Mouse (Mus musculus): Measurements from ENCODE around the gene Capza1. TPM values are rescaled to one million over a fixed set of nuclear protein-coding genes. Genes with fewer than 3 reads are reported as not detected.

Capza1 gene
- total and polyA plus RNA-seq, 3 experiments, result 60.2 to 141 (median 135) TPM

GRCm38 (mm10) chr3:104905389-104905788 lies 41.1 kb upstream of the Capza1 start:
- no peaks in the 10 kb centered on the region; a peak in 2 of 4 replicates for H3K36me3 ChIP-seq (ENCODE audit: control insufficient read depth in 1 of 2, insufficient read depth in 2 of 2, low read length in 2 of 2)
- no peak overlapping the region for H3K9ac ChIP-seq (ENCODE audit: control insufficient read depth, low read depth, low read length, poor library complexity, severe bottlenecking)
- no peak for TF ChIP-seq ZNF384 (IDR thresholded peaks at IDR 0.05; ENCODE audit: low read depth, low read length)
- no peak for TF ChIP-seq CHD2 (IDR thresholded peaks at IDR 0.05; ENCODE audit: low read length)
- TF ChIP-seq HCFC1 (IDR thresholded peaks at IDR 0.05; ENCODE audit: low read depth, low read length), result no peak
- no peak for TF ChIP-seq TAL1 (IDR thresholded peaks at IDR 0.05; ENCODE audit: low read length)
- TF ChIP-seq NRF1 (IDR thresholded peaks at IDR 0.05; ENCODE audit: insufficient read depth, low read depth, low read length, poor library complexity, severe bottlenecking), result no peak
- no peak for TF ChIP-seq TCF12 (IDR thresholded peaks at IDR 0.05; ENCODE audit: low read depth, low read length)
- TF ChIP-seq MXI1 (IDR thresholded peaks at IDR 0.05; ENCODE audit: low read depth, low read length), result no peak
- no peak for TF ChIP-seq MEF2A (IDR thresholded peaks at IDR 0.05; ENCODE audit: extremely low read depth, insufficient replicate concordance, low read depth, low read length, poor library complexity, severe bottlenecking)
- no peak for TF ChIP-seq POLR2A (IDR thresholded peaks at IDR 0.05; ENCODE audit: control insufficient read depth in 1 of 2, insufficient read depth in 1 of 2, low read depth in 1 of 2, low read length in 2 of 2, poor library complexity in 1 of 2)
- TF ChIP-seq ZMIZ1 (IDR thresholded peaks at IDR 0.05; ENCODE audit: low read depth, low read length), result no peak
- no peak for TF ChIP-seq SIN3A (IDR thresholded peaks at IDR 0.05; ENCODE audit: low read length)
- no peak for TF ChIP-seq KAT2A (conservative IDR thresholded peaks at IDR 0.05; ENCODE audit: low read depth, low read length)
- no peak for TF ChIP-seq MAZ (IDR thresholded peaks at IDR 0.05; ENCODE audit: low read depth, low read length)
- TF ChIP-seq CTCF (IDR thresholded peaks at IDR 0.05 in 2 of 3, conservative IDR thresholded peaks at IDR 0.05 in 1 of 3; ENCODE audit: control insufficient read depth in 1 of 3, insufficient read depth in 1 of 3, low read depth in 2 of 3, low read length in 3 of 3, poor library complexity in 1 of 3, severe bottlenecking in 1 of 3), result no peak
- no peak for TF ChIP-seq MAFK (IDR thresholded peaks at IDR 0.05; ENCODE audit: borderline replicate concordance, low read depth, low read length)
- TF ChIP-seq GABPA (IDR thresholded peaks at IDR 0.05; ENCODE audit: low read depth, low read length), result no peak
- TF ChIP-seq GATA1 (IDR thresholded peaks at IDR 0.05; ENCODE audit: low read depth, low read length), result no peak
- no peak for TF ChIP-seq ZKSCAN1 (IDR thresholded peaks at IDR 0.05; ENCODE audit: low read depth, low read length)
- TF ChIP-seq POLR2AphosphoS2 (IDR thresholded peaks at IDR 0.05; ENCODE audit: low read length), result no peak
- no peaks in the 10 kb centered on the region for H3K9me3 ChIP-seq (replicated peaks; ENCODE audit: insufficient read depth, low read length)
- H3K27ac ChIP-seq (ENCODE audit: control insufficient read depth, low read depth, low read length), result no peak overlapping the region
- no peak overlapping the region for H3K4me3 ChIP-seq (ENCODE audit: control insufficient read depth in 1 of 2, insufficient read depth in 1 of 2, low read depth in 2 of 2, low read length in 2 of 2)
- no peak for DNase-seq (ENCODE audit: low read depth, low spot score)
- no peaks in the 10 kb centered on the region for H3K4me1 ChIP-seq (ENCODE audit: control insufficient read depth in 1 of 2, insufficient read depth in 2 of 2, low read length in 2 of 2)
- H3K27me3 ChIP-seq (ENCODE audit: control insufficient read depth in 1 of 2, insufficient read depth in 2 of 2, low read length in 2 of 2), result no peaks in the 10 kb centered on the region
- H3K79me2 ChIP-seq (ENCODE audit: control insufficient read depth, insufficient read depth, low read length, poor library complexity), result no peaks in the 10 kb centered on the region

- TF ChIP-seq NRF1 (IDR thresholded peaks at IDR 0.05; ENCODE audit: insufficient read depth, low read depth, low read length, poor library complexity, severe bottlenecking) (no peak), MYC (IDR thresholded peaks at IDR 0.05; ENCODE audit: low read depth, low read length) (no peak), ZNF384 (IDR thresholded peaks at IDR 0.05; ENCODE audit: low read depth, low read length) (no peak), MYB (IDR thresholded peaks at IDR 0.05; ENCODE audit: low read depth, low read length) (no peak), JUND (IDR thresholded peaks at IDR 0.05; ENCODE audit: low read depth, low read length) (no peak), SIN3A (IDR thresholded peaks at IDR 0.05; ENCODE audit: low read length) (no peak), GABPA (IDR thresholded peaks at IDR 0.05; ENCODE audit: low read depth, low read length) (no peak), USF1 (IDR thresholded peaks at IDR 0.05; ENCODE audit: low read depth, low read length) (no peak), SMC3 (IDR thresholded peaks at IDR 0.05; ENCODE audit: low read depth, low read length) (no peak), MEF2A (IDR thresholded peaks at IDR 0.05; ENCODE audit: extremely low read depth, insufficient replicate concordance, low read depth, low read length, poor library complexity, severe bottlenecking) (no peak), ETS1 (IDR thresholded peaks at IDR 0.05; ENCODE audit: low read depth, low read length) (no peak), GATA1 (IDR thresholded peaks at IDR 0.05; ENCODE audit: low read depth, low read length) (no peak), RAD21 (IDR thresholded peaks at IDR 0.05; ENCODE audit: low read depth, low read length) (no peak), RCOR1 (IDR thresholded peaks at IDR 0.05; ENCODE audit: low read depth, low read length) (no peak), POLR2AphosphoS5 (IDR thresholded peaks at IDR 0.05; ENCODE audit: borderline replicate concordance, low read depth, low read length) (no peak), NELFE (IDR thresholded peaks at IDR 0.05; ENCODE audit: low read depth, low read length) (no peak), MAFK (IDR thresholded peaks at IDR 0.05; ENCODE audit: borderline replicate concordance, low read depth, low read length) (no peak), TBP (IDR thresholded peaks at IDR 0.05; ENCODE audit: low read depth, low read length) (no peak)
- H3K27ac ChIP-seq (ENCODE audit: control insufficient read depth, low read depth, low read length), result no peak overlapping the region
- no peaks in the 10 kb centered on the region for H3K9me3 ChIP-seq (replicated peaks; ENCODE audit: insufficient read depth, low read length)
- H3K4me3 ChIP-seq (ENCODE audit: control insufficient read depth in 1 of 2, insufficient read depth in 1 of 2, low read depth in 2 of 2, low read length in 2 of 2), result no peak overlapping the region
- H3K9ac ChIP-seq (ENCODE audit: control insufficient read depth, low read depth, low read length, poor library complexity, severe bottlenecking), result no peak overlapping the region
- no peak for DNase-seq (ENCODE audit: low read depth, low spot score)
- no peaks in the 10 kb centered on the region for H3K27me3 ChIP-seq (ENCODE audit: control insufficient read depth in 1 of 2, insufficient read depth in 2 of 2, low read length in 2 of 2)
- H3K4me1 ChIP-seq (ENCODE audit: control insufficient read depth in 1 of 2, insufficient read depth in 2 of 2, low read length in 2 of 2), result no peaks in the 10 kb centered on the region
- no peaks in the 10 kb centered on the region; a peak in 1 of 4 replicates for H3K36me3 ChIP-seq (ENCODE audit: control insufficient read depth in 1 of 2, insufficient read depth in 2 of 2, low read length in 2 of 2)
- no peaks in the 10 kb centered on the region for H3K79me2 ChIP-seq (ENCODE audit: control insufficient read depth, insufficient read depth, low read length, poor library complexity)
Observed at GRCm38 (mm10) chr3:104901154-104901553, 36.8 kb upstream of the Capza1 start.

All from MEL (cell line).